Mouse (Mus musculus): ENCODE results near the gene Gipr.

- TF ChIP-seq POLR2A (IDR thresholded peaks at IDR 0.05; ENCODE audit: low read depth, low read length) (no peak), CTCF (IDR thresholded peaks at IDR 0.05; ENCODE audit: extremely low read depth, insufficient read depth, insufficient read length, insufficient replicate concordance) (no peak)
Observed at GRCm38 (mm10) chr7:19209494-19209893, 43.6 kb upstream of the Gipr start.

Data from spleen, adult 2 months (tissue).